Mouse (Mus musculus) layer of hippocampus, adult 18-20 months (tissue): Measurements from ENCODE around the gene Vmn1r113. TPM values are rescaled to one million over a fixed set of nuclear protein-coding genes. Genes with fewer than 3 reads are reported as not detected.
"Not testable (repeated sequence)": the region's sequence is repeated elsewhere in the genome, so short reads cannot be mapped to it uniquely, and the experiment has no call there.

Source experiments
- DNase-seq, 2 experiments: peaks; one replicate each; pipeline ENCODE4 v3.0.0; 2022; ENCODE audit warnings: low spot score in 2 of 2
- long read RNA-seq: library from polyadenylated mRNA; stranded (forward); transcript quantifications from one replicate; pipeline ENCODE4 v2.0.0, GENCODE M21; 2021
- total RNA-seq, 2 experiments: library from RNA; stranded (reverse); gene quantifications; 2 replicates each; pipeline ENCODE4 v1.2.3; 2021

The Vmn1r113 gene
- total RNA-seq = not detected
- long read RNA-seq = 0 reads

DNA sequence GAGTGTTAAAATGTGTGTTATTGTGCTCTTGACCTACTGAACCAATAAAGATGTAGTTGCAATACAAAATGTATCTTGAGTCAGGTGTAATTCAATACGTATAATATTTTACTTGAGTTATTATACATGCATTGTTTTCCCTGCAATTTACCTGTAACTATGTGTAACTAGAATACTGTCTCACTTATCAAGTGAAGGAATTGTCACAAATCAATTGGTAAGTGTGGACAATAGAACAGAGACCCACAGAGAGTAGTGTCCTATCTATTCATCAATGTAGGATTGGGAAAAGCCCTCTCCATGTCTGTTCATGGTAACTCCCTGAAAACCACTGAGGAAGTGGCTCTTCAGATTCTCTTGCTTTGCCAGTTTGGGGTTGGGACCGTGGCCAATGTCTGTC is at the start of gene Vmn1r113:
Vmn1r113 (plus strand) TSS at position 301 of the 400 bp plus-strand sequence.
- not testable (repeated sequence) for DNase-seq

GRCm38 (mm10) chr7:20770885-20771284 is 16.2 kb upstream of the Vmn1r113 start, which contains the start of gene Vmn1r112:
Gene Vmn1r112, plus strand, starts transcription at chr7:20771185.
- not testable (repeated sequence) for DNase-seq

DNA sequence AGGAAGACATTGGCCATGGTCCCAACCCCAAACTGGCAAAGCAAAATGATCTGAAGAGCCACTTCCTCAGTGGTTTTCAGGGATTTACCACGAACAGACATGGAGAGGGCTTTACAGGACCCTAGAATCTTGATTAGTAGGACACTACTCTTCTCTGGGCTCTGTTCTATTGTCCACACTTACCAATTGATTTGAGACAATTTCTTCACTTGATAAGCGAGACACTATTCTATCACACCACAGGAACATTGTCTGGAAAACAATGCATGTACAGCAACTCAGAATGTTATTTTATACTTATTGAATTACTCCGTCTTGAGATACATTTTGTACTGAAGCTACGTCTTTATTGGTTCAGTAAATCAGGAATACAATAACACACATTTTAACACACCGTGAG is 25.0 kb downstream of the Vmn1r113 start, which contains the start of gene Vmn1r114:
Vmn1r114 (minus strand) TSS at position 101 of the 400 bp plus-strand sequence.
- not testable (repeated sequence) for DNase-seq

Other genes starting within 250 kb of the Vmn1r113 start
- not detected for gene Gm5726, start 241.5 kb upstream of the Vmn1r113 start, total RNA-seq
- not detected for gene Gm4141, start 211.0 kb upstream of the Vmn1r113 start, total RNA-seq
- not detected for gene Gm4513, start 188.3 kb upstream of the Vmn1r113 start, total RNA-seq
- gene Vmn1r107, start 118.4 kb upstream of the Vmn1r113 start, total RNA-seq = not detected
- not detected for gene Vmn1r111, start 84.1 kb upstream of the Vmn1r113 start, total RNA-seq
- not detected for gene Gm10668, start 56.7 kb upstream of the Vmn1r113 start, total RNA-seq
- not detected for gene Vmn1r112, start 16.1 kb upstream of the Vmn1r113 start, total RNA-seq
- not detected for gene Vmn1r114, start 24.9 kb downstream of the Vmn1r113 start, total RNA-seq
- not detected for gene Vmn1r115, start 57.7 kb downstream of the Vmn1r113 start, total RNA-seq
- gene Vmn1r116, start 85.0 kb downstream of the Vmn1r113 start, total RNA-seq = not detected
- gene Vmn1r117, start 96.8 kb downstream of the Vmn1r113 start, total RNA-seq = not detected
- gene Vmn1r118, start 125.1 kb downstream of the Vmn1r113 start, total RNA-seq = not detected
- not detected for gene Vmn1r119, start 225.2 kb downstream of the Vmn1r113 start, total RNA-seq